Mouse (Mus musculus) ES-E14 (cell line): ENCODE measurements around the gene Mcrip1.
A peak's percentile ranks its signal among the peaks of the same experiment; 100 is the strongest.

Source experiments
- HCFC1 ChIP-seq: IDR thresholded peaks from 2 replicates; pipeline ENCODE4 v1.6.1; 2012; ENCODE audit warnings: low read length, inconsistent platforms, borderline replicate concordance; ENCODE audit not compliant: insufficient read depth
- MAFK ChIP-seq: IDR thresholded peaks from 2 replicates; pipeline ENCODE4 v1.6.1; 2014; ENCODE audit warnings: mild to moderate bottlenecking, low read depth, low read length, inconsistent platforms; ENCODE audit not compliant: insufficient read depth
- ZC3H11A ChIP-seq: IDR thresholded peaks from 2 replicates; pipeline ENCODE4 v1.6.1; 2012; ENCODE audit warnings: low read depth, mild to moderate bottlenecking, inconsistent platforms, low read length, borderline replicate concordance
- ZNF384 ChIP-seq: IDR thresholded peaks from 2 replicates; pipeline ENCODE4 v1.6.1; 2012; ENCODE audit warnings: low read depth, low read length, inconsistent platforms

DNA sequence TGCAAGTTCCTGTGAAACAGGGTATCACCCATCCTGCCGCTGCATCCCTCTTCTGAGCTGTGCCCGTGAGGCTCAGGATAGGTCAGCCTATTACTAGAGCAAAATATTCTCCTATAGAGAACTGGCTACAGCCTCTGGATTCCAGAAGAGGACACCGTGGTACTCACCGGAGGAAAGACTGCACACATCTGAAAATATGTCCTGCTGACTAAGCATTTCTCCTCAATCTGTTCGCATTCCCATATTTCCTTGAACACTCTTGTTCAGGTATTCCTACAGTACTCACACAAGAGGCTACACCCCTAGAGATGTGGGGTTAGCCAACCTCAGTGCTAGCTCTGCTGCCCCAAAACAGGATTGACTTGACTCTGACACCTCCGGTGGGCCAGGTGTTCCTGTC, 18.8 kb upstream of the Mcrip1 start:
- peak; percentile 82 for TF ChIP-seq MAFK
- no peak for TF ChIP-seq ZC3H11A
- TF ChIP-seq ZNF384: no peak
- no peak for TF ChIP-seq HCFC1
